Mouse (Mus musculus): ENCODE data around the gene Hist1h4c. TPM values are rescaled to one million over a fixed set of nuclear protein-coding genes. Genes with fewer than 3 reads are reported as not detected.
A peak's percentile ranks its signal among the peaks of the same experiment; 100 is the strongest.
"Not testable (repeated sequence)": the region's sequence is repeated elsewhere in the genome, so short reads cannot be mapped to it uniquely, and the experiment has no call there.

The Hist1h4c gene
- polyA plus RNA-seq, 1 experiment from 2014 or later, result 6.1 TPM

GRCm38 (mm10) chr13:23725213-23725612 lies 27.0 kb upstream of the Hist1h4c start:
- no peaks in the 10 kb centered on the region for H3K4me1 ChIP-seq
- H3K27me3 ChIP-seq (replicated peaks), result no peaks in the 10 kb centered on the region
- no peak for ATAC-seq (ENCODE audit: insufficient read depth, low FRiP score, low read depth)
- H3K4me3 ChIP-seq (replicated peaks), result no peak overlapping the region
- no CpG with 5 or more reads among the region's 1 CpGs for WGBS
- no peak overlapping the region for H3K4me2 ChIP-seq
- no peaks in the 10 kb centered on the region for H3K36me3 ChIP-seq
- H3K9me3 ChIP-seq, result no peaks in the 10 kb centered on the region
- H3K9ac ChIP-seq, result no peak overlapping the region
- no peak overlapping the region for H3K27ac ChIP-seq

- no peaks in the 10 kb centered on the region for H3K27me3 ChIP-seq (replicated peaks)
- no peak overlapping the region for H3K9ac ChIP-seq
- H3K4me1 ChIP-seq, result no peaks in the 10 kb centered on the region
- no peak for ATAC-seq (ENCODE audit: insufficient read depth, low FRiP score, low read depth)
- no peak overlapping the region for H3K27ac ChIP-seq
- no peaks in the 10 kb centered on the region for H3K36me3 ChIP-seq
- H3K4me2 ChIP-seq, result no peak overlapping the region
- no peaks in the 10 kb centered on the region for H3K9me3 ChIP-seq
- H3K4me3 ChIP-seq (replicated peaks), result no peak overlapping the region
- WGBS, result 71% methylated on average over 4 of the region's 4 CpGs
These were observed 26.0 kb upstream of the Hist1h4c start for GRCm38 (mm10) chr13:23724239-23724638.

- H3K4me3 ChIP-seq (replicated peaks); H3K9me3 ChIP-seq; H3K9ac ChIP-seq; ATAC-seq (ENCODE audit: insufficient read depth, low FRiP score, low read depth); H3K36me3 ChIP-seq; H3K4me2 ChIP-seq; H3K27ac ChIP-seq; H3K4me1 ChIP-seq; H3K27me3 ChIP-seq (replicated peaks): not testable (repeated sequence)
- 20% methylated on average over 2 of the region's 2 CpGs for WGBS
These were observed 19.5 kb upstream of the Hist1h4c start for GRCm38 (mm10) chr13:23717593-23718245.

GRCm38 (mm10) chr13:23717176-23717575 lies 18.9 kb upstream of the Hist1h4c start:
- WGBS, result 50% methylated on average over 11 of the region's 11 CpGs
- Histone ChIP-seq H3K4me1 (no peaks in the 10 kb centered on the region), H3K9me3 (no peaks in the 10 kb centered on the region), H3K4me2 (no peak overlapping the region), H3K9ac (no peak overlapping the region), H3K27ac (no peak overlapping the region), H3K27me3 (replicated peaks) (no peaks in the 10 kb centered on the region), H3K36me3 (no peaks in the 10 kb centered on the region), H3K4me3 (replicated peaks) (no peak overlapping the region)
- no peak for ATAC-seq (ENCODE audit: insufficient read depth, low FRiP score, low read depth)

- H3K27me3 ChIP-seq (replicated peaks), result no peaks in the 10 kb centered on the region
- H3K4me3 ChIP-seq (replicated peaks), result no peak overlapping the region
- no peak overlapping the region for H3K4me2 ChIP-seq
- H3K36me3 ChIP-seq, result no peaks in the 10 kb centered on the region
- no peaks in the 10 kb centered on the region for H3K9me3 ChIP-seq
- no peaks in the 10 kb centered on the region for H3K4me1 ChIP-seq
- ATAC-seq (ENCODE audit: insufficient read depth, low FRiP score, low read depth), result no peak
- no peak overlapping the region for H3K9ac ChIP-seq
- WGBS, result 80% methylated on average over 5 of the region's 5 CpGs
- no peak overlapping the region for H3K27ac ChIP-seq
These were observed 18.2 kb upstream of the Hist1h4c start for GRCm38 (mm10) chr13:23716261-23717042.

GRCm38 (mm10) chr13:23710374-23711089 lies 12.3 kb upstream of the Hist1h4c start, which contains the start of gene Hfe:
Gene Hfe (minus strand): TSS chr13:23710854.
- Histone ChIP-seq H3K27ac (0 out of 2 replicates have a peak within 1 kb of the TSS, but pooled peaks have one; percentile 1), H3K36me3 (no peaks in the 10 kb centered on the region), H3K4me1 (no peaks in the 10 kb centered on the region), H3K9me3 (no peaks in the 10 kb centered on the region), H3K27me3 (replicated peaks) (no peaks in the 10 kb centered on the region), H3K4me2 (peak within 1 kb of the TSS; percentile 66), H3K4me3 (replicated peaks) (peak within 1 kb of the TSS; percentile 45), H3K9ac (peak within 1 kb of the TSS; percentile 16; the same call in 1 of the 2 replicates)
- WGBS, result 4% methylated on average over 17 of the region's 17 CpGs
- no peak; the same call in 1 of the 2 replicates for ATAC-seq (ENCODE audit: insufficient read depth, low FRiP score, low read depth)

GRCm38 (mm10) chr13:23709714-23710373 lies 11.6 kb upstream of the Hist1h4c start:
- Histone ChIP-seq H3K9me3 (no peaks in the 10 kb centered on the region), H3K4me2 (peak overlapping the region; percentile 66), H3K27ac (no peak overlapping the region), H3K36me3 (no peaks in the 10 kb centered on the region), H3K27me3 (replicated peaks) (no peaks in the 10 kb centered on the region), H3K4me1 (no peaks in the 10 kb centered on the region), H3K9ac (peak overlapping the region; percentile 16; the same call in 1 of the 2 replicates), H3K4me3 (replicated peaks) (peak overlapping the region; percentile 45)
- 26% methylated on average over 15 of the region's 15 CpGs for WGBS
- no peak for ATAC-seq (ENCODE audit: insufficient read depth, low FRiP score, low read depth)

GRCm38 (mm10) chr13:23708654-23709053 lies 10.4 kb upstream of the Hist1h4c start:
- Histone ChIP-seq H3K4me1 (no peaks in the 10 kb centered on the region), H3K9me3 (no peaks in the 10 kb centered on the region), H3K27ac (no peak overlapping the region), H3K4me3 (replicated peaks) (no peak overlapping the region), H3K9ac (no peak overlapping the region), H3K36me3 (no peaks in the 10 kb centered on the region), H3K27me3 (replicated peaks) (no peaks in the 10 kb centered on the region), H3K4me2 (no peak overlapping the region)
- WGBS, result 64% methylated on average over 4 of the region's 4 CpGs
- ATAC-seq (ENCODE audit: insufficient read depth, low FRiP score, low read depth), result no peak

GRCm38 (mm10) chr13:23708041-23708440 lies 9.8 kb upstream of the Hist1h4c start:
- Histone ChIP-seq H3K4me1 (no peaks in the 10 kb centered on the region), H3K27me3 (replicated peaks) (no peaks in the 10 kb centered on the region), H3K9ac (no peak overlapping the region), H3K27ac (no peak overlapping the region), H3K4me2 (no peak overlapping the region), H3K36me3 (no peaks in the 10 kb centered on the region), H3K4me3 (replicated peaks) (no peak overlapping the region), H3K9me3 (no peaks in the 10 kb centered on the region)
- WGBS, result 84% methylated on average over 4 of the region's 4 CpGs
- ATAC-seq (ENCODE audit: insufficient read depth, low FRiP score, low read depth), result no peak

- Histone ChIP-seq H3K9me3 (no peaks in the 10 kb centered on the region), H3K4me1 (no peaks in the 10 kb centered on the region), H3K4me3 (replicated peaks) (no peak overlapping the region), H3K4me2 (no peak overlapping the region), H3K9ac (no peak overlapping the region), H3K27ac (no peak overlapping the region), H3K36me3 (no peaks in the 10 kb centered on the region), H3K27me3 (replicated peaks) (no peaks in the 10 kb centered on the region)
- WGBS, result 90% methylated on average over 12 of the region's 12 CpGs
- ATAC-seq (ENCODE audit: insufficient read depth, low FRiP score, low read depth), result no peak
These were observed 8.5 kb upstream of the Hist1h4c start for GRCm38 (mm10) chr13:23706771-23707170.

- Histone ChIP-seq H3K9me3 (no peaks in the 10 kb centered on the region), H3K4me1 (peaks cover 3% of the 10 kb centered on the region; the same call in 1 of the 2 replicates), H3K36me3 (no peaks in the 10 kb centered on the region), H3K4me3 (replicated peaks) (no peak overlapping the region), H3K9ac (no peak overlapping the region), H3K4me2 (no peak overlapping the region), H3K27ac (no peak overlapping the region), H3K27me3 (replicated peaks) (no peaks in the 10 kb centered on the region)
- ATAC-seq (ENCODE audit: insufficient read depth, low FRiP score, low read depth), result no peak
- WGBS, result 86% methylated on average over 7 of the region's 7 CpGs
These were observed 7.6 kb upstream of the Hist1h4c start for GRCm38 (mm10) chr13:23705751-23706356.

Data from stomach, embryonic 15.5 days (tissue).